Mouse (Mus musculus) CH12.LX (cell line): ENCODE data around the gene Selenof. TPM values are rescaled to one million over a fixed set of nuclear protein-coding genes. Genes with fewer than 3 reads are reported as not detected.

Experiments used
- DNase-seq: peaks from one replicate; pipeline ENCODE4 v3.0.0-alpha.2; 2013; ENCODE audit errors: extremely low read depth
- H3K27ac ChIP-seq: 2 replicates; pipeline ENCODE4 v1.5.1; 2012; ENCODE audit warnings: low read depth, mild to moderate bottlenecking, control low read depth, moderate library complexity; ENCODE audit not compliant: insufficient read depth
- H3K27me3 ChIP-seq: replicated peaks from 2 replicates; pipeline ENCODE3; 2012; ENCODE audit warnings: inconsistent platforms
- H3K36me3 ChIP-seq, 2 experiments: replicated peaks in 1 of 2; 2 replicates each; pipeline versions ENCODE3 to v1.6.1; 2012; ENCODE audit warnings: inconsistent platforms in 1 of 2, low read length in 1 of 2, mild to moderate bottlenecking in 1 of 2, mixed read lengths in 1 of 2, moderate library complexity in 1 of 2; ENCODE audit not compliant: control insufficient read depth in 1 of 2, insufficient read depth in 1 of 2
- H3K4me1 ChIP-seq, 2 experiments: 2 replicates each; pipeline ENCODE4 v1.6.1; 2012; ENCODE audit warnings: inconsistent platforms in 1 of 2, moderate library complexity in 1 of 2; ENCODE audit not compliant: insufficient read depth in 2 of 2, control insufficient read depth in 1 of 2
- H3K4me2 ChIP-seq: 2 replicates; pipeline ENCODE4 v1.6.1; 2012; ENCODE audit warnings: low read depth, mild to moderate bottlenecking, control low read depth; ENCODE audit not compliant: poor library complexity, insufficient read depth, severe bottlenecking
- H3K4me3 ChIP-seq, 3 experiments: fragments of 150-350 bp in 1 of 3; sonication (generic) in 1 of 3; replicated peaks in 1 of 3; 2 replicates each; pipeline versions ENCODE3 to v1.5.1; 2011 to 2012; ENCODE audit warnings: low read depth in 2 of 3, low read length in 2 of 3, mild to moderate bottlenecking in 2 of 3, moderate library complexity in 2 of 3, control low read depth in 1 of 3, improper control_type of control experiment in 1 of 3, inconsistent platforms in 1 of 3, mixed read lengths in 1 of 3; ENCODE audit not compliant: poor library complexity in 1 of 3
- H3K79me2 ChIP-seq: replicated peaks from 2 replicates; pipeline ENCODE4 v1.6.1; 2012; ENCODE audit warnings: mild to moderate bottlenecking, moderate library complexity; ENCODE audit not compliant: control insufficient read depth, poor library complexity, insufficient read depth, severe bottlenecking; ENCODE audit errors: extremely low read depth
- H3K9ac ChIP-seq: 2 replicates; pipeline ENCODE4 v1.6.1; 2012; ENCODE audit warnings: low read depth, mild to moderate bottlenecking, control low read depth, moderate library complexity; ENCODE audit not compliant: insufficient read depth
- H3K9me3 ChIP-seq: replicated peaks from 2 replicates; pipeline ENCODE3; 2012; ENCODE audit warnings: low read length, inconsistent platforms, mixed read lengths
- BHLHE40 ChIP-seq: IDR thresholded peaks from 2 replicates; pipeline ENCODE4 v1.6.1; 2011; ENCODE audit warnings: mild to moderate bottlenecking, low read depth, low read length, improper control_type of control experiment
- CHD1 ChIP-seq: IDR thresholded peaks from 2 replicates; pipeline ENCODE4 v1.6.1; 2012; ENCODE audit warnings: low read depth, low read length, improper control_type of control experiment, inconsistent platforms
- EP300 ChIP-seq: IDR thresholded peaks from 2 replicates; pipeline ENCODE4 v1.6.1; 2011; ENCODE audit warnings: low read length, improper control_type of control experiment
- ETS1 ChIP-seq: conservative IDR thresholded peaks from 2 replicates; pipeline ENCODE4 v1.6.1; 2012; ENCODE audit warnings: low read depth, mild to moderate bottlenecking, inconsistent platforms, low read length, improper control_type of control experiment, moderate library complexity
- HCFC1 ChIP-seq: IDR thresholded peaks from 2 replicates; pipeline ENCODE4 v1.6.1; 2012; ENCODE audit warnings: low read depth, mild to moderate bottlenecking, inconsistent platforms, low read length, improper control_type of control experiment
- IRF4 ChIP-seq: IDR thresholded peaks from 2 replicates; pipeline ENCODE4 v1.6.1; 2014; ENCODE audit warnings: low read depth, mild to moderate bottlenecking, inconsistent platforms, low read length, improper control_type of control experiment
- JUN ChIP-seq: IDR thresholded peaks from 2 replicates; pipeline ENCODE4 v1.6.1; 2011; ENCODE audit warnings: low read depth, mild to moderate bottlenecking, low read length, improper control_type of control experiment, moderate library complexity; ENCODE audit not compliant: insufficient read depth
- MAX ChIP-seq: IDR thresholded peaks from 2 replicates; pipeline ENCODE4 v1.6.1; 2011; ENCODE audit warnings: low read length, improper control_type of control experiment
- MEF2A ChIP-seq: IDR thresholded peaks from 2 replicates; pipeline ENCODE4 v1.6.1; 2014; ENCODE audit warnings: low read depth, mild to moderate bottlenecking, inconsistent platforms, low read length, improper control_type of control experiment, borderline replicate concordance
- MXI1 ChIP-seq: IDR thresholded peaks from 2 replicates; pipeline ENCODE4 v1.6.1; 2011; ENCODE audit warnings: mild to moderate bottlenecking, low read depth, low read length, improper control_type of control experiment
- MYC ChIP-seq: IDR thresholded peaks from 2 replicates; pipeline ENCODE4 v1.6.1; 2011; ENCODE audit warnings: low read depth, mild to moderate bottlenecking, improper control_type of control experiment, low read length
- NRF1 ChIP-seq: IDR thresholded peaks from 2 replicates; pipeline ENCODE4 v1.6.1; 2014; ENCODE audit warnings: low read depth, mild to moderate bottlenecking, inconsistent platforms, low read length, improper control_type of control experiment, moderate library complexity
- PAX5 ChIP-seq: IDR thresholded peaks from 2 replicates; pipeline ENCODE4 v1.6.1; 2012; ENCODE audit warnings: low read length, inconsistent platforms, mixed read lengths
- POLR2A ChIP-seq: IDR thresholded peaks from 2 replicates; pipeline ENCODE4 v1.6.1; 2011; ENCODE audit warnings: low read depth, mild to moderate bottlenecking, improper control_type of control experiment, low read length
- RAD21 ChIP-seq: IDR thresholded peaks from 2 replicates; pipeline ENCODE4 v1.6.1; 2011; ENCODE audit warnings: low read depth, mild to moderate bottlenecking, low read length, improper control_type of control experiment, moderate library complexity
- RCOR1 ChIP-seq: conservative IDR thresholded peaks from 2 replicates; pipeline ENCODE4 v1.6.1; 2012; ENCODE audit warnings: low read depth, mild to moderate bottlenecking, inconsistent platforms, low read length, improper control_type of control experiment
- SIN3A ChIP-seq: IDR thresholded peaks from 2 replicates; pipeline ENCODE4 v1.6.1; 2012; ENCODE audit warnings: low read length, improper control_type of control experiment, inconsistent platforms
- SMC3 ChIP-seq: IDR thresholded peaks from 2 replicates; pipeline ENCODE4 v1.6.1; 2011; ENCODE audit warnings: low read depth, low read length, improper control_type of control experiment
- TBP ChIP-seq: conservative IDR thresholded peaks from 2 replicates; pipeline ENCODE4 v1.6.1; 2011; ENCODE audit warnings: low read depth, low read length, improper control_type of control experiment
- UBTF ChIP-seq: IDR thresholded peaks from 2 replicates; pipeline ENCODE4 v1.6.1; 2012; ENCODE audit warnings: low read depth, mild to moderate bottlenecking, inconsistent platforms, low read length, improper control_type of control experiment, moderate library complexity
- USF1 ChIP-seq: IDR thresholded peaks from 2 replicates; pipeline ENCODE4 v1.6.1; 2014; ENCODE audit warnings: low read depth, mild to moderate bottlenecking, inconsistent platforms, low read length, improper control_type of control experiment
- USF2 ChIP-seq: conservative IDR thresholded peaks from 2 replicates; pipeline ENCODE4 v1.6.1; 2011; ENCODE audit warnings: low read depth, low read length, improper control_type of control experiment
- ZC3H11A ChIP-seq: IDR thresholded peaks from 2 replicates; pipeline ENCODE4 v1.6.1; 2012; ENCODE audit warnings: low read depth, mild to moderate bottlenecking, inconsistent platforms, low read length, improper control_type of control experiment
- ZMIZ1 ChIP-seq: IDR thresholded peaks from 2 replicates; pipeline ENCODE4 v1.6.1; 2012; ENCODE audit warnings: low read depth, mild to moderate bottlenecking, inconsistent platforms, low read length, improper control_type of control experiment
- ZNF384 ChIP-seq: IDR thresholded peaks from 2 replicates; pipeline ENCODE4 v1.6.1; 2012; ENCODE audit warnings: low read depth, low read length, improper control_type of control experiment, inconsistent platforms
- dilution Hi-C: fragments of 300-500 bp; cut with MboI; formaldehyde crosslinking; loops from 2 replicates; pipeline ENCODE4 v1.14.3; 2020; ENCODE audit warnings: low sequenced_read_pairs; ENCODE audit not compliant: extremely low pct_unique_long_range_greater_than_20kb, extremely low pct_ligation_motif_present
- in situ Hi-C: fragments of 300-500 bp; cut with MboI; formaldehyde crosslinking; loops from 3 replicates; pipeline ENCODE4 v1.14.3; 2019; ENCODE audit warnings: low sequenced_read_pairs, low pct_ligation_motif_present, low pct_unique_long_range_greater_than_20kb, mixed read lengths
- polyA plus RNA-seq: library from polyadenylated mRNA; unstranded; fragments of >175 nt; gene quantifications from 2 replicates; pipeline ENCODE4 v1.2.1, GENCODE M21; 2012; ENCODE audit warnings: low read depth; ENCODE audit not compliant: insufficient read length
- total RNA-seq, 2 experiments: library from RNA; depleted of rRNA; stranded (reverse); fragments of 300-350 nt in 1 of 2; fragments of >200 nt in 1 of 2; gene quantifications; 2 replicates each; pipeline ENCODE4 v1.2.3; 2012 to 2014

Gene Selenof
- total and polyA plus RNA-seq, 3 experiments, result 528 to 1,358 (median 678) TPM

- Histone ChIP-seq H3K4me1 (peaks cover 3 to 13% of the 10 kb centered on the region in 2 experiments; a peak in 2 of 4 replicates), H3K9ac (no peak overlapping the region), H3K36me3 (peaks cover 0 to 17% of the 10 kb centered on the region in 2 experiments), H3K79me2 (peaks cover 42% of the 10 kb centered on the region), H3K4me3 (no peak overlapping the region), H3K27ac (no peak overlapping the region), H3K27me3 (no peaks in the 10 kb centered on the region), H3K9me3 (no peaks in the 10 kb centered on the region), H3K4me2 (no peak overlapping the region)
- in situ Hi-C loops, result no loop called here
- TF ChIP-seq USF2, result no peak
- no peak for TF ChIP-seq SMC3
- TF ChIP-seq ZC3H11A, result no peak
- no peak for TF ChIP-seq MAX
- no peak for TF ChIP-seq NRF1
- TF ChIP-seq USF1, result no peak
- TF ChIP-seq PAX5, result no peak
- dilution Hi-C loops, result no loop called here
- DNase-seq, result no peak
Observed at GRCm38 (mm10) chr3:144565212-144565611, 4.9 kb upstream of the Selenof start.

- TF ChIP-seq MYC, result peak; percentile 44; the same call in 1 of the 2 replicates
- TF ChIP-seq RAD21, result no peak
- TF ChIP-seq, all 38 proteins: peak for 1
- H3K9ac ChIP-seq, result peak overlapping the region; percentile 70
- H3K9me3 ChIP-seq, result no peaks in the 10 kb centered on the region
- peaks cover 62% of the 10 kb centered on the region for H3K79me2 ChIP-seq
- peak; percentile 45 for DNase-seq
- H3K4me2 ChIP-seq, result peak overlapping the region; percentile 70
- H3K4me3 ChIP-seq, result peak overlapping the region; percentile 70 to 81 (median 75)
- no peaks in the 10 kb centered on the region for H3K27me3 ChIP-seq
- H3K36me3 ChIP-seq, result peaks cover 11 to 27% of the 10 kb centered on the region in 2 experiments
- peaks cover 14 to 36% of the 10 kb centered on the region in 2 experiments for H3K4me1 ChIP-seq
- dilution Hi-C loops, result no loop called here
- in situ Hi-C loops, result no loop called here
- no peak overlapping the region for H3K27ac ChIP-seq
Observed at GRCm38 (mm10) chr3:144568861-144569361, 1.2 kb upstream of the Selenof start.

- peak; percentile 46 for DNase-seq
- in situ Hi-C loops (no loop called here), dilution Hi-C loops (no loop called here)
- H3K36me3 ChIP-seq, result peaks cover 17 to 27% of the 10 kb centered on the region in 2 experiments
- peak overlapping the region; percentile 70 to 81 (median 75) for H3K4me3 ChIP-seq
- peak overlapping the region; percentile 70 for H3K9ac ChIP-seq
- H3K9me3 ChIP-seq, result no peaks in the 10 kb centered on the region
- H3K27me3 ChIP-seq, result no peaks in the 10 kb centered on the region
- H3K79me2 ChIP-seq, result peaks cover 63% of the 10 kb centered on the region
- peaks cover 18 to 41% of the 10 kb centered on the region in 2 experiments for H3K4me1 ChIP-seq
- peak overlapping the region; percentile 70 for H3K4me2 ChIP-seq
- H3K27ac ChIP-seq, result no peak overlapping the region; the same call in 1 of the 2 replicates
- no peak for TF ChIP-seq USF1
- TF ChIP-seq MXI1, result peak; percentile 46
- peak; percentile 32; the same call in 1 of the 2 replicates for TF ChIP-seq MEF2A
- peak; percentile 29; the same call in 1 of the 2 replicates for TF ChIP-seq EP300
- TF ChIP-seq MAX, result peak; percentile 48
- no peak for TF ChIP-seq PAX5
- no peak for TF ChIP-seq POLR2A
- no peak for TF ChIP-seq ZMIZ1
- TF ChIP-seq HCFC1, result no peak; the same call in 1 of the 2 replicates
- peak; percentile 54; the same call in 1 of the 2 replicates for TF ChIP-seq RCOR1
- peak; percentile 65; the same call in 1 of the 2 replicates for TF ChIP-seq UBTF
- no peak for TF ChIP-seq ZNF384
- peak; percentile 51; the same call in 1 of the 2 replicates for TF ChIP-seq SIN3A
- TF ChIP-seq ETS1, result no peak
- TF ChIP-seq TBP, result no peak
- no peak; the same call in 1 of the 2 replicates for TF ChIP-seq IRF4
- peak; percentile 41 for TF ChIP-seq BHLHE40
- TF ChIP-seq CHD1, result no peak
- TF ChIP-seq JUN, result no peak
- peak; percentile 30; the same call in 1 of the 2 replicates for TF ChIP-seq NRF1
Observed at GRCm38 (mm10) chr3:144569401-144569971, 618 bp upstream of the Selenof start.
